In genomic region chr1:171195046-171195822, GRCm38 (mm10) we compare ENCODE assay signal across 8 mouse cellular contexts. TPM values are rescaled to one million over a fixed set of nuclear protein-coding genes. Genes with fewer than 3 reads are reported as not detected.
A peak's percentile ranks its signal among the peaks of the same experiment; 100 is the strongest.
DNase-seq lines count a peak whose midpoint lies in the region; ATAC-seq and TF ChIP-seq lines count a peak whose summit lies in the region.

No protein-coding gene starts in this region.

- no peak for TF ChIP-seq POLR2A in kidney, adult 2 months (IDR thresholded peaks at IDR 0.05; ENCODE audit: low read depth, low read length)

- no peak for TF ChIP-seq CTCF in kidney, adult 2 months (conservative IDR thresholded peaks at IDR 0.05; ENCODE audit: insufficient read depth, insufficient read length, low read depth, low read length)

- peak overlapping the region; percentile 97 for H3K4me2 ChIP-seq in embryonic facial prominence, embryonic 11.5 days (ENCODE audit: low read depth, low read length)
- peak overlapping the region; percentile 98 for H3K4me2 ChIP-seq in intestine, embryonic 15.5 days (replicated peaks)
- H3K4me2 ChIP-seq in neural tube, embryonic 12.5 days (replicated peaks), result peak overlapping the region; percentile 93

- 0 out of 2 replicates have a peak, but pooled peaks cover 3% of the 10 kb centered on the region for H3K27me3 ChIP-seq in kidney, adult 2 months (replicated peaks; ENCODE audit: control insufficient read depth, insufficient read depth, low read length)
- H3K27me3 ChIP-seq in embryonic facial prominence, embryonic 11.5 days (ENCODE audit: control insufficient read depth, insufficient read depth, low read length), result peaks cover 36% of the 10 kb centered on the region
- peaks cover 17% of the 10 kb centered on the region for H3K27me3 ChIP-seq in intestine, embryonic 15.5 days (replicated peaks)
- peaks cover 40% of the 10 kb centered on the region for H3K27me3 ChIP-seq in neural tube, embryonic 12.5 days (replicated peaks)

- ATAC-seq in embryonic facial prominence, embryonic 11.5 days (replicated peaks; ENCODE audit: insufficient number of reproducible peaks, low FRiP score, low TSS enrichment, low read depth), result no peak
- ATAC-seq in intestine, embryonic 15.5 days, result no peak
- no peak for ATAC-seq in neural tube, embryonic 12.5 days (ENCODE audit: low FRiP score, low read depth)

- H3K36me3 ChIP-seq in kidney, adult 2 months (ENCODE audit: control insufficient read depth, insufficient read depth, low read length), result no peaks in the 10 kb centered on the region
- H3K36me3 ChIP-seq in embryonic facial prominence, embryonic 11.5 days (replicated peaks; ENCODE audit: control insufficient read depth, insufficient read depth, low read depth, low read length), result no peaks in the 10 kb centered on the region
- H3K36me3 ChIP-seq in intestine, embryonic 15.5 days, result no peaks in the 10 kb centered on the region
- no peaks in the 10 kb centered on the region for H3K36me3 ChIP-seq in neural tube, embryonic 12.5 days

- peak overlapping the region; percentile 32 for H3K9ac ChIP-seq in embryonic facial prominence, embryonic 11.5 days (replicated peaks; ENCODE audit: low read length)
- peak overlapping the region; percentile 48 for H3K9ac ChIP-seq in intestine, embryonic 15.5 days
- H3K9ac ChIP-seq in neural tube, embryonic 12.5 days, result peak overlapping the region; percentile 51; the same call in 1 of the 2 replicates

- H3K27ac ChIP-seq in kidney, adult 2 months (ENCODE audit: insufficient read depth, low read depth, low read length), result no peak overlapping the region
- no peak overlapping the region for H3K27ac ChIP-seq in embryonic facial prominence, embryonic 11.5 days (replicated peaks; ENCODE audit: low read depth, low read length)
- H3K27ac ChIP-seq in intestine, embryonic 15.5 days, result no peak overlapping the region
- no peak overlapping the region for H3K27ac ChIP-seq in neural tube, embryonic 12.5 days

- 23% methylated on average over 20 of the region's 20 CpGs for WGBS in kidney, adult 2 months
- 5% methylated on average over 20 of the region's 20 CpGs for WGBS in embryonic facial prominence, embryonic 11.5 days
- WGBS in intestine, embryonic 15.5 days, result 15% methylated on average over 20 of the region's 20 CpGs
- WGBS in neural tube, embryonic 12.5 days, result 5% methylated on average over 20 of the region's 20 CpGs

- peak overlapping the region; percentile 51; the same call in 1 of the 2 replicates for H3K4me3 ChIP-seq in kidney, adult 2 months (ENCODE audit: insufficient read depth, low read depth, low read length)
- H3K4me3 ChIP-seq in embryonic facial prominence, embryonic 11.5 days (ENCODE audit: low read depth, low read length), result peak overlapping the region; percentile 54
- peak overlapping the region; percentile 54 for H3K4me3 ChIP-seq in intestine, embryonic 15.5 days (replicated peaks)
- peak overlapping the region; percentile 50 for H3K4me3 ChIP-seq in neural tube, embryonic 12.5 days

- no peak for DNase-seq in kidney, adult 2 months
- DNase-seq in kidney, adult 8-10 months, result no peak
- DNase-seq in embryonic facial prominence, embryonic 11.5 days (ENCODE audit: low spot score), result no peak
- DNase-seq in urinary bladder, adult 2 months (ENCODE audit: low spot score), result no peak
- DNase-seq in MN1 (ENCODE audit: low spot score), result no peak
- no peak for DNase-seq in spleen, postnatal 10 days (ENCODE audit: low spot score in 2 of 2)

- H3K4me1 ChIP-seq in kidney, adult 2 months (ENCODE audit: control insufficient read depth, insufficient read depth, low read length), result no peaks in the 10 kb centered on the region
- peaks cover 7% of the 10 kb centered on the region for H3K4me1 ChIP-seq in embryonic facial prominence, embryonic 11.5 days (ENCODE audit: control insufficient read depth, insufficient read depth, low read length)
- H3K4me1 ChIP-seq in intestine, embryonic 15.5 days (replicated peaks), result peaks cover 26% of the 10 kb centered on the region
- H3K4me1 ChIP-seq in neural tube, embryonic 12.5 days, result peaks cover 35% of the 10 kb centered on the region

- no peaks in the 10 kb centered on the region for H3K9me3 ChIP-seq in embryonic facial prominence, embryonic 11.5 days (replicated peaks; ENCODE audit: control insufficient read depth, low read length)
- H3K9me3 ChIP-seq in intestine, embryonic 15.5 days, result no peaks in the 10 kb centered on the region
- H3K9me3 ChIP-seq in neural tube, embryonic 12.5 days, result no peaks in the 10 kb centered on the region

RNA-seq across cellular contexts. Expression of gene Pcp4l1, which starts 0.8 kb away (rescaled TPM):
- 11.2 and 12.8 TPM in 2 replicates for polyA plus RNA-seq in kidney, adult 2 months (2012; rRNA removed)
- 13.5 and 15.6 TPM in 2 replicates for polyA plus RNA-seq in embryonic facial prominence, embryonic 11.5 days (2014; fragmentation: Nextera tagmentation; extraction: Ambion mirVana)
- 16.4 and 18.5 TPM in 2 replicates for polyA plus RNA-seq in intestine, embryonic 15.5 days (2015; fragmentation: Nextera tagmentation; extraction: Ambion mirVana)
- 5.9 and 6.2 TPM in 2 replicates for polyA plus RNA-seq in neural tube, embryonic 12.5 days (2016; fragmentation: Nextera tagmentation; extraction: Ambion mirVana)
- 317 and 416 TPM in 2 replicates for polyA plus RNA-seq in urinary bladder, adult 2 months (2012; rRNA removed)

RNA-seq across cellular contexts. Expression of gene Nr1i3, which starts 18.5 kb away (rescaled TPM):
- polyA plus RNA-seq in kidney, adult 2 months (2012; rRNA removed), result 0.48 and 0.67 TPM in 2 replicates
- 0.22 and 0.26 TPM in 2 replicates for polyA plus RNA-seq in embryonic facial prominence, embryonic 11.5 days (2014; fragmentation: Nextera tagmentation; extraction: Ambion mirVana)
- 9.2 and 10.5 TPM in 2 replicates for polyA plus RNA-seq in intestine, embryonic 15.5 days (2015; fragmentation: Nextera tagmentation; extraction: Ambion mirVana)
- polyA plus RNA-seq in neural tube, embryonic 12.5 days (2016; fragmentation: Nextera tagmentation; extraction: Ambion mirVana), result 0.20 and 0.24 TPM in 2 replicates
- polyA plus RNA-seq in urinary bladder, adult 2 months (2012; rRNA removed), result 0.04 TPM in 1 of 2 replicates, not detected in the other

RNA-seq across cellular contexts. Expression of gene Tomm40l, which starts 27.1 kb away (rescaled TPM):
- 46.4 and 51.8 TPM in 2 replicates for polyA plus RNA-seq in kidney, adult 2 months (2012; rRNA removed)
- polyA plus RNA-seq in embryonic facial prominence, embryonic 11.5 days (2014; fragmentation: Nextera tagmentation; extraction: Ambion mirVana), result 20.2 and 29.9 TPM in 2 replicates
- 31.4 and 32.0 TPM in 2 replicates for polyA plus RNA-seq in intestine, embryonic 15.5 days (2015; fragmentation: Nextera tagmentation; extraction: Ambion mirVana)
- polyA plus RNA-seq in neural tube, embryonic 12.5 days (2016; fragmentation: Nextera tagmentation; extraction: Ambion mirVana), result 30.1 and 30.8 TPM in 2 replicates
- 35.0 and 39.6 TPM in 2 replicates for polyA plus RNA-seq in urinary bladder, adult 2 months (2012; rRNA removed)

RNA-seq across cellular contexts. Expression of gene Apoa2, which starts 29.6 kb away (rescaled TPM):
- 19.8 and 20.8 TPM in 2 replicates for polyA plus RNA-seq in kidney, adult 2 months (2012; rRNA removed)
- 3.5 and 3.7 TPM in 2 replicates for polyA plus RNA-seq in embryonic facial prominence, embryonic 11.5 days (2014; fragmentation: Nextera tagmentation; extraction: Ambion mirVana)
- 84.7 and 123 TPM in 2 replicates for polyA plus RNA-seq in intestine, embryonic 15.5 days (2015; fragmentation: Nextera tagmentation; extraction: Ambion mirVana)
- 5.4 and 7.6 TPM in 2 replicates for polyA plus RNA-seq in neural tube, embryonic 12.5 days (2016; fragmentation: Nextera tagmentation; extraction: Ambion mirVana)
- 1.0 and 1.8 TPM in 2 replicates for polyA plus RNA-seq in urinary bladder, adult 2 months (2012; rRNA removed)

RNA-seq across cellular contexts. Expression of gene Fcer1g, which starts 38.9 kb away (rescaled TPM):
- 35.8 and 46.8 TPM in 2 replicates for polyA plus RNA-seq in kidney, adult 2 months (2012; rRNA removed)
- polyA plus RNA-seq in embryonic facial prominence, embryonic 11.5 days (2014; fragmentation: Nextera tagmentation; extraction: Ambion mirVana), result 19.9 and 22.0 TPM in 2 replicates
- polyA plus RNA-seq in intestine, embryonic 15.5 days (2015; fragmentation: Nextera tagmentation; extraction: Ambion mirVana), result 51.5 and 54.5 TPM in 2 replicates
- 21.9 and 24.3 TPM in 2 replicates for polyA plus RNA-seq in neural tube, embryonic 12.5 days (2016; fragmentation: Nextera tagmentation; extraction: Ambion mirVana)
- polyA plus RNA-seq in urinary bladder, adult 2 months (2012; rRNA removed), result 64.8 and 72.7 TPM in 2 replicates

Comparison
In these comparisons a context has a peak if more than half of its experiments do, and no peak if none do; other contexts are left out.
1. RNA of gene Pcp4l1, which starts 0.8 kb away (polyA plus RNA-seq): 317 to 416 TPM in urinary bladder, adult 2 months; 16.4 to 18.5 TPM in intestine, embryonic 15.5 days, 13.5 to 15.6 TPM in embryonic facial prominence, embryonic 11.5 days, 11.2 to 12.8 TPM in kidney, adult 2 months and 5.9 to 6.2 TPM in neural tube, embryonic 12.5 days; every median in the first group is over 10 times any median in the second.
2. Peak in every context shown above with its lines, with median percentiles within 50 percentile points of each other: H3K4me3 ChIP-seq, H3K4me2 ChIP-seq and H3K9ac ChIP-seq.